Mouse (Mus musculus): Measurements from ENCODE around the gene Tecpr2. TPM values are rescaled to one million over a fixed set of nuclear protein-coding genes. Genes with fewer than 3 reads are reported as not detected.

Gene Tecpr2
- total and polyA plus RNA-seq, 3 experiments = 2.8 to 7.5 (median 3.1) TPM

DNA sequence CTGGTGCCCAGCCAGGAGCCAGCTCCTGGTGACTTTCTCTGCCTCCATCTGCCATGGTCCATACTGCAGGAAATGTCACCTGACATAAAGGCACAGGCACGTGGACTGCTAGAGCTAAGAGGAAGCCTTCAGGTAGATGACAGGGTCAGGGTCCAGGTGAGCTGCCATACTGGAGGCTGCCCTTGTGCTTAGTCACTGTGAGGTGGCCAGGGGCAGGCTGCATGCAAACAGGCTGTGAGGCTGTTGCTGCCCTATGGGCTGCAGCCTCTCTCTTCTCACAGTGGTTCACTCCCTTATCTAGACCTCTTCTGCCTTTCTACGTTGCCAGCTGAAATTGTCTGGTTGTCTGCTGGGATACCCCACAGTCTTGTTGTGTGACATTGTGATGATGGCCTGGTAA, 78.1 kb downstream of the Tecpr2 start:
- dilution Hi-C loops (cut with MboI; ENCODE audit: extremely low pct_ligation_motif_present, extremely low pct_unique_long_range_greater_than_20kb, low sequenced_read_pairs) = no loop called here
- Histone ChIP-seq H3K4me3 (replicated peaks in 1 of 3; ENCODE audit: low read depth in 2 of 3, low read length in 2 of 3, poor library complexity in 1 of 3) (no peak overlapping the region), H3K4me2 (ENCODE audit: insufficient read depth, low read depth, poor library complexity, severe bottlenecking) (no peak overlapping the region), H3K27ac (ENCODE audit: insufficient read depth, low read depth) (no peak overlapping the region), H3K27me3 (replicated peaks) (no peaks in the 10 kb centered on the region), H3K4me1 (ENCODE audit: control insufficient read depth in 1 of 2, insufficient read depth in 2 of 2) (peaks cover 0 to 11% of the 10 kb centered on the region in 2 experiments; a peak in 1 of 4 replicates), H3K9me3 (replicated peaks; ENCODE audit: low read length) (no peaks in the 10 kb centered on the region), H3K9ac (ENCODE audit: insufficient read depth, low read depth) (no peak overlapping the region), H3K79me2 (replicated peaks; ENCODE audit: control insufficient read depth, extremely low read depth, insufficient read depth, poor library complexity, severe bottlenecking) (no peaks in the 10 kb centered on the region), H3K36me3 (replicated peaks in 1 of 2; ENCODE audit: control insufficient read depth in 1 of 2, insufficient read depth in 1 of 2, low read length in 1 of 2) (peaks cover 20 to 57% of the 10 kb centered on the region in 2 experiments)
- DNase-seq (ENCODE audit: extremely low read depth) = no peak
- TF ChIP-seq KAT2A (IDR thresholded peaks at IDR 0.05; ENCODE audit: insufficient replicate concordance, low read length) (no peak), USF1 (IDR thresholded peaks at IDR 0.05; ENCODE audit: low read depth, low read length) (no peak), GABPA (IDR thresholded peaks at IDR 0.05; ENCODE audit: insufficient replicate concordance, low read depth, low read length) (no peak), USF2 (conservative IDR thresholded peaks at IDR 0.05; ENCODE audit: low read depth, low read length) (no peak), ELF1 (IDR thresholded peaks at IDR 0.05; ENCODE audit: low read depth, low read length) (no peak), ZC3H11A (IDR thresholded peaks at IDR 0.05; ENCODE audit: low read depth, low read length) (no peak), CHD1 (IDR thresholded peaks at IDR 0.05; ENCODE audit: low read depth, low read length) (no peak), IRF4 (IDR thresholded peaks at IDR 0.05; ENCODE audit: low read depth, low read length) (no peak), CTCF (conservative IDR thresholded peaks at IDR 0.05 in 1 of 2, IDR thresholded peaks at IDR 0.05 in 1 of 2; ENCODE audit: low read depth in 2 of 2, low read length in 2 of 2) (no peak), ZMIZ1 (IDR thresholded peaks at IDR 0.05; ENCODE audit: low read depth, low read length) (no peak), EP300 (IDR thresholded peaks at IDR 0.05; ENCODE audit: low read length) (no peak), RCOR1 (conservative IDR thresholded peaks at IDR 0.05; ENCODE audit: low read depth, low read length) (no peak), TBP (conservative IDR thresholded peaks at IDR 0.05; ENCODE audit: low read depth, low read length) (no peak), POLR2AphosphoS2 (IDR thresholded peaks at IDR 0.05; ENCODE audit: low read depth, low read length) (no peak)
- in situ Hi-C loops (cut with MboI; ENCODE audit: low pct_ligation_motif_present, low pct_unique_long_range_greater_than_20kb, low sequenced_read_pairs) = no loop called here

DNA sequence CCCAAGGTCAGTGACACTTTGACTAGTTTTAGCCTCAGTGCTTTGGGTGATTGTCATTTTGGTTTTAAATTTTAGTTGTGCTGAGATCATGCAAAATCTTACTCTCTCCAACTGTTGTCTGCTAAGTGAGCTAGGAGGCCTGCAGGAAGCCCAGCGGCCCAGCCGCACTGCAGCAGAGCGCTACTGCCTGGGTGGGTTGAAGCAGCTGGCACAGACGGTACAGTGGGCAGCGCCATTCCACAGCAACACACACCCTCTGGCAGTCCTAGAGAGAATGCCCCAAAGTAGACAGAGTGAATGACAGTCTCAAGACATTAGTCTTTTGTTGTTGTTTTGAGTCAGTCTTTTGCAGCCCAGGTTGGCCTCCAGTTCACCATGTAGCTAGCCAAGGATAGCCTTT, 81.3 kb downstream of the Tecpr2 start:
- H3K9me3 ChIP-seq (replicated peaks; ENCODE audit: low read length) = no peaks in the 10 kb centered on the region
- no peak overlapping the region for H3K4me2 ChIP-seq (ENCODE audit: insufficient read depth, low read depth, poor library complexity, severe bottlenecking)
- dilution Hi-C loops (cut with MboI; ENCODE audit: extremely low pct_ligation_motif_present, extremely low pct_unique_long_range_greater_than_20kb, low sequenced_read_pairs) = no loop called here
- no peak for DNase-seq (ENCODE audit: extremely low read depth)
- no peak for TF ChIP-seq SMC3 (IDR thresholded peaks at IDR 0.05; ENCODE audit: low read depth, low read length)
- no peak for TF ChIP-seq RCOR1 (conservative IDR thresholded peaks at IDR 0.05; ENCODE audit: low read depth, low read length)
- no peak for TF ChIP-seq UBTF (IDR thresholded peaks at IDR 0.05; ENCODE audit: low read depth, low read length)
- TF ChIP-seq TCF12 (IDR thresholded peaks at IDR 0.05; ENCODE audit: low read depth, low read length) = no peak
- no peak for TF ChIP-seq GABPA (IDR thresholded peaks at IDR 0.05; ENCODE audit: insufficient replicate concordance, low read depth, low read length)
- no peak for TF ChIP-seq SIN3A (IDR thresholded peaks at IDR 0.05; ENCODE audit: low read length)
- no peak for TF ChIP-seq EP300 (IDR thresholded peaks at IDR 0.05; ENCODE audit: low read length)
- no peak for TF ChIP-seq E2F4 (IDR thresholded peaks at IDR 0.05; ENCODE audit: insufficient replicate concordance, low read depth, low read length)
- no peak for TF ChIP-seq MAFK (IDR thresholded peaks at IDR 0.05; ENCODE audit: insufficient replicate concordance, low read length)
- TF ChIP-seq ZNF384 (IDR thresholded peaks at IDR 0.05; ENCODE audit: low read depth, low read length) = no peak
- no peak for TF ChIP-seq MAZ (IDR thresholded peaks at IDR 0.05; ENCODE audit: low read depth, low read length)
- TF ChIP-seq BHLHE40 (IDR thresholded peaks at IDR 0.05; ENCODE audit: low read depth, low read length) = no peak
- TF ChIP-seq MYC (IDR thresholded peaks at IDR 0.05; ENCODE audit: low read depth, low read length) = no peak
- no peak for TF ChIP-seq HCFC1 (IDR thresholded peaks at IDR 0.05; ENCODE audit: low read depth, low read length)
- no peak for TF ChIP-seq TBP (conservative IDR thresholded peaks at IDR 0.05; ENCODE audit: low read depth, low read length)
- TF ChIP-seq PAX5 (IDR thresholded peaks at IDR 0.05; ENCODE audit: low read length) = no peak
- no peak for TF ChIP-seq MAX (IDR thresholded peaks at IDR 0.05; ENCODE audit: low read length)
- no peak for TF ChIP-seq POLR2AphosphoS2 (IDR thresholded peaks at IDR 0.05; ENCODE audit: low read depth, low read length)
- TF ChIP-seq RAD21 (IDR thresholded peaks at IDR 0.05; ENCODE audit: low read depth, low read length) = no peak
- H3K4me3 ChIP-seq (replicated peaks in 1 of 3; ENCODE audit: low read depth in 2 of 3, low read length in 2 of 3, poor library complexity in 1 of 3) = no peak overlapping the region
- no peak overlapping the region for H3K27ac ChIP-seq (ENCODE audit: insufficient read depth, low read depth)
- no peaks in the 10 kb centered on the region for H3K79me2 ChIP-seq (replicated peaks; ENCODE audit: control insufficient read depth, extremely low read depth, insufficient read depth, poor library complexity, severe bottlenecking)
- H3K9ac ChIP-seq (ENCODE audit: insufficient read depth, low read depth) = no peak overlapping the region
- in situ Hi-C loops (cut with MboI; ENCODE audit: low pct_ligation_motif_present, low pct_unique_long_range_greater_than_20kb, low sequenced_read_pairs) = no loop called here
- H3K36me3 ChIP-seq (replicated peaks in 1 of 2; ENCODE audit: control insufficient read depth in 1 of 2, insufficient read depth in 1 of 2, low read length in 1 of 2) = peaks cover 21 to 69% of the 10 kb centered on the region in 2 experiments
- H3K4me1 ChIP-seq (ENCODE audit: control insufficient read depth in 1 of 2, insufficient read depth in 2 of 2) = peaks cover 0 to 4% of the 10 kb centered on the region in 2 experiments; a peak in 2 of 4 replicates
- H3K27me3 ChIP-seq (replicated peaks) = no peaks in the 10 kb centered on the region

Measured in CH12.LX (cell line).